Mouse (Mus musculus): ENCODE measurements around the gene Gab3.
A peak's percentile ranks its signal among the peaks of the same experiment; 100 is the strongest.

Gene Gab3

DNA sequence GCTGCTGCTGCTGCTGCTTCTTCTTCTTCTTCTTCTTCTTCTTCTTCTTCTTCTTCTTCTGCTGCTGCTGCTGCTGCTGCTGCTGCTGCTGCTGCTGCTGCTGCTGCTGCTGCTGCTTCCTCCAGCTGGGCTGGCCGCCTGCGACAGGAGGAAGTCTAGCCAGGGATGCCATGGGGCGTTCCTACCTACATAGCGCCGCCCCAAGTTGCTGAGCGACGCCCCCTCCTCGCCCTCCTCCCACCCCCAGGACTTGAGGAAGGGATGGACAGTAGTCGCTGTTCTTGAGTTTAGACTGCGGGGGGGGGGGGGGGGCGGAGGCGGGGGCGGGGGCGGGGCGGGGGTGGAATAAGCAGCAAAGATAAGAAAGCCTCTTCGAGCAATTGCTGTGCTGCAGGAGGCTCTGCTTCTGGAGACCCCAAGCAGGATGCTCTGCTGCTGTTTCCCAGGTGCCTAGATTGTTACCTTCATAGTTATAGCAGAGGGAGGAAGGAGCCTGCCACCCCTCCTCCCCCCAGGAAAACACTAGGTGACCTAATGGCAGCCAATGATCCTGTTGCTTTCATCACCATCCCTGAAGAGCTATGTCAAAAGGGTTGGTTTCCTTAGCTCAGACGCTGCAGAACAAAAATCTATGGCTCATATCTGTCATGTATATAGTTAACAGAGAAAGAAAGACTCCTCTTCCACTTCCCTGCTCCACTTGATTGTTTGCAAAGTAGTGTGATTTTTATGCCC is at the start of gene Gab3:
Gene Gab3 (minus strand): TSS at position 685 of the 735 bp plus-strand sequence.
- DNase-seq (ENCODE audit: low spot score): peak; percentile 57

DNA sequence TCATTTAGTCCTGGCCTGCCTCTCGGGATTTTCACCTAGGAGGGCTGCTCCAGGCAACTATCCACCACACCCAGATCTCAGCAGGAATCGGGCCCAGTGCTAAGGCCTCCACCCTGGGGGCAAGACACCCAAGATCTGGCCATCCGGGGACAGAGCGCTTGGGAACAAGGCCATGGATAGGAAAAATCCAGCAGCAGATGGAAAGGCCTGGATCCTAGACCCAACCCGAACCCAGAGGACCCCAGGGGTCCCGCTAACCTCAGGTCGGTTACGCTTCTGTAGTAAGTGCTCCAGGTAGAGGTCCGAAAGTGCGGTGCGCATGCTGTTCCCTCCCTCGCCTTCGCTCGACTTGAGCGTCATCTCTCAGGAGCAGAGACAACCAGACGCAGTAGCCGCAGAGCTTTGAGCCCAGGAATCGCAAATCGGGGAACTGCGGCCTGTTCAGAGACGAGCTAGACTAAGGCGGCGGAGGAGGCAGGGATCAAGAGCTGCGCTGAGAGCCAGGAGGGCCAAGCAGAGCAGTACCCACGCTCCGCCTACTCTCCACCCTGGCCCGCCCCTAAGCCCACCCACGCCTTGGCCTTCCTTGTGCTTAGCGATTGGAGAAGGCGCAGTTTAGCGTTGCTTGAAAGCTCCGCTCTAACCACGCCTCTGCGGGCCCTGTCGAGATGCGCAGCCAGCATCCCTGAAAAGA is 45.4 kb upstream of the Gab3 start, which contains the start of gene Mpp1:
Gene Mpp1 (minus strand): TSS at position 550 of the 694 bp plus-strand sequence.
- peak; percentile 81 for DNase-seq (ENCODE audit: low spot score)

GRCm38 (mm10) chrX:75129474-75129873 is 44.2 kb upstream of the Gab3 start:
- no peak for DNase-seq (ENCODE audit: low spot score)

DNA sequence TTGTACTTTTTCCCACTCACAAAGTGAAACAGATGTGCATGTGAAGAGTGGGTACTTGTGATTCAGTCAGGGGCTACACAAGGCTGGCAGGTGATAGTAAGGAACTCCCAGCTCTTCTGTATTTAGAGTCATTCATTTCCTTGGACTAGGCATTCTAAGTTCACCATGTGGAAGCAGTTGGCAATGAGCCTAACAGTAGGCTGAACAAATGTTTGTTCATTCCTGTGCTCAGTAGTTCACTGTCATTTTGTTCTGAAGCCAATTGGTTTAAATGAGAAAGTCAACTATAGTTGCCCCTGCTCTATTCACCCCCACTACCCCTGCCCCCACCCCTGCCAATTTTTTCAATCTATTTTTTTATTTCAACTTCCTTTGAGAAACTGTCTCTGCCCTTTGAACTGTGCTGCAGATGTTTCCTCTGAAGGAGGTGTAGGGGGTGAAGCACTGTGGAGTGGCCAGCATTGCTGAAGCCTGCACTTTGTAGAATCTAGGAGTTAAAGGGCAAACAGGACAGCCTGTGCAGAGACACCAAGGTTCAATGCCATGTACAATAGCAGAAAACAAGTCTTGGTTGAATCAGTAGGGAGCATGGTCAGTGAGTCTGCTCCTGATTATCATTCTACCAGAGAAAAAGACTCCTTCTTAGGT is 43.2 kb upstream of the Gab3 start:
- DNase-seq (ENCODE audit: low spot score): no peak

DNA sequence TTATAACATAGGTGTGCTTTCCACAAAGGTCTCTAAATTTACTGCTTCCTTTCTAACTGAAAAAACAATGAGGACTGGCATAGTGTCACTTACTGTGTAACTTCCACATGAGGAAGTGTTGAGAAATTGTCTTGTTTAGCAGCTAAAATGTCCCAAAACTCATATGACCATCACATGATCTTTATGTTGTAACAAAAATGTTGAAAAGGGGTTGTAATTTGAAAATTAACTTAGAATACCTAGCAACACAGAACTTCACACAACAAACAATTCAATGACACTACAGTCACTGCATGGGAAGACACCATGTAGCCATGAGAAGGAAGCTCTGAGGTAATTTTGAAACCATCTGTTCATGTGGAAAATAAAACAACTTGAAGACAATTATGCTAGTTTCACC is 41.6 kb upstream of the Gab3 start:
- no peak for DNase-seq (ENCODE audit: low spot score)

DNA sequence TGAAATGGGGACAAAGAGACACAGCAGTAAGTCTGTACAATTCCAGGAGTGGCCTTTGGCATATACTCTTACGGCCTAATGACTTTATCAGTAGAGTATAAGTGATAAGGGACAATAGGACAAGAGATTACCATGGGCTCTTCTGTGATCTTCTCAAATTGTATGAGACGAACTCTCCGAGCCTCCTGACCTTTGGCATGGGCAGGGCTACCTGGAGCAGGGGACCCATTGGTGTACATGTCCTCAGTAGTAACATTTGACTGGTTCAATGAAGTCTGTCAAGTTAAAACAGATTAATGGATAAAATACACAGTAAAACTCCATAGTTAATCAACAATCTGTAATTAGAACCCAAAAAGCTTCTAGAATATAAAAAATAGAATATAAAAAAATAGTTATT is 40.3 kb upstream of the Gab3 start:
- DNase-seq (ENCODE audit: low spot score): no peak

GRCm38 (mm10) chrX:75115550-75115949 is 30.3 kb upstream of the Gab3 start:
- no peak for DNase-seq (ENCODE audit: low spot score)

GRCm38 (mm10) chrX:75102293-75102692 is 17.0 kb upstream of the Gab3 start:
- no peak for DNase-seq (ENCODE audit: low spot score)

- DNase-seq (ENCODE audit: low spot score): no peak
Observed at GRCm38 (mm10) chrX:75098799-75099198, 13.5 kb upstream of the Gab3 start.

DNA sequence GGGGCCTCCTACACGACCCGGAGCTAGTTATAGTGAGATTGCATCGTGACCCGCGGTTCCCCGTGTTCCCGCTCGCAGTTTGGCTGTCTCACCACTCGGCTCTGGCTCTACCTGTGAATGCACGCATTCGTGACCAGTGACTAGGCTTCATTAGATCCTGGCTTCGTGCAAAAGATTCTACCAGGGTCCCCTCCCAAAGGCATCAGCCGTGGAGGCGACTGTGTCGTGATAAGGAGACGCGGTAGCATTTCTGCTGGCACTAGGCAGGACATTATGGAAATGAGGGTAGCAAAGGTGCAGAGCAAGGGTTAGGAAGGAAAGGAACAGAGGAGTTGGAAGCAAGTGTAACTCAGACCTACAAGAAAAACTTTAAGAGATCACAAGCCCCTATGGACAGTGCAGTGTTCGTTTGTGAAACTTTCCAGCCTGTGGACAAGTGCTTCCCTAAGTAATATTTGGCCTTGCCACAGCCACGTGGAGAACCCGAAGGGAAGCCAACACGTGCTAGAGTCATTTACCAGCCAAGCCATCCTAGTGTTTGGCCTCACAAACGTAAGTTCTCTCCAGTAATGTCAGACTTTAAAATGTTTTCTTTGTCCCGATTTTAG is 11.0 kb upstream of the Gab3 start:
- peak; percentile 17 for DNase-seq (ENCODE audit: low spot score)

- DNase-seq (ENCODE audit: low spot score): peak; percentile 85
Observed at GRCm38 (mm10) chrX:75095369-75096162, 10.3 kb upstream of the Gab3 start, which contains the start of gene Dkc1. Gene Dkc1 (plus strand): TSS chrX:75095854.

- DNase-seq (ENCODE audit: low spot score): peak; percentile 14
Observed at GRCm38 (mm10) chrX:75085654-75086053, 396 bp upstream of the Gab3 start.

GRCm38 (mm10) chrX:75083982-75084773 is 1.1 kb downstream of the Gab3 start:
- DNase-seq (ENCODE audit: low spot score): peak; percentile 18

GRCm38 (mm10) chrX:75082351-75082750 is 2.9 kb downstream of the Gab3 start:
- no peak for DNase-seq (ENCODE audit: low spot score)

- DNase-seq (ENCODE audit: low spot score): no peak
Observed at GRCm38 (mm10) chrX:75056120-75056775, 29.0 kb downstream of the Gab3 start.

GRCm38 (mm10) chrX:75046921-75047635 is 38.2 kb downstream of the Gab3 start:
- DNase-seq (ENCODE audit: low spot score): no peak

GRCm38 (mm10) chrX:75045931-75046330 is 39.3 kb downstream of the Gab3 start:
- no peak for DNase-seq (ENCODE audit: low spot score)

DNA sequence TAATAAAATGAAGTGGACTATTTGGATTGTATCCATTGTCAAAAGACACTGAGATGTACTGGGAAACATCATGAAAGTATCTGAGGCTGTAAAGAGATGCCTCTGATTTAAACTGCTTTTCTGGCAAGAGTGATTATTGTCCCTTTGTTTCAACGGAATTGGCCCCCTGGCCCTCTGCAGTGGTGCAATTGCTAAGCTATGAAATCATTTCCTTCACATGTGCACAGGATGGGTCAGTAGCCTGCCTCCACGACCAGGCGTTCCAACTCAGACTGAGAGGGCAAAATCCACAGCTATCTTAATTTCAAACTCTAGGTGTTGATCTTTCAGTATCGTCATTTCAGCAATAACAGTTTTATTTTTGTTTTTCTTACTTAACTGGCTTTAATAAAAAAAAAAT is 40.7 kb downstream of the Gab3 start:
- DNase-seq (ENCODE audit: low spot score): no peak

DNA sequence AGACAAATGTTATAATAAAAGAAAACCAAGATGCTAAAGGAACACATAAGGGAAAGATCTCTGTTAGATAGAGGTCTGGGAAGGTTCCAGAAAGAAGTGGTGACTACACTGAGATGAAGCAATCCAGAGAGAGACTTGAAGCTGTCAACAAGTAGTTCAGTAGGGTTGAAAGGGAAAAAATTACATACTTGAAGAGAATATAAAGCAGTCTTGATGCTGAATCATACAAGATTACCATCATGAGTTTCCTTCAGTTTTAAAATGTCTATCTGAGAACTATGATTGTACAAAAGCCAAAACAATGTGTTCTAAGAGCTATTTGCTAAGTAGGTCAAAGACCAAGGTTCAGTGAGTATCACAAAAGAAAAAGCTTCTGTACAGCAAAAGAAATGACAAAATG is 48.6 kb downstream of the Gab3 start:
- DNase-seq (ENCODE audit: low spot score): no peak

GRCm38 (mm10) chrX:75035162-75035561 is 50.1 kb downstream of the Gab3 start:
- DNase-seq (ENCODE audit: low spot score): no peak

Data from retina, embryonic 14.5 days (tissue).